Mouse (Mus musculus): ENCODE results near the gene Lancl1. TPM values are rescaled to one million over a fixed set of nuclear protein-coding genes. Genes with fewer than 3 reads are reported as not detected.

Gene Lancl1
- polyA plus RNA-seq, 1 experiment from 2014 or later: 177 TPM

- no peaks in the 10 kb centered on the region for H3K27me3 ChIP-seq
- peaks cover 9% of the 10 kb centered on the region for H3K4me1 ChIP-seq
- 86% methylated on average over 7 of the region's 7 CpGs for WGBS
Observed at GRCm38 (mm10) chr1:67042583-67042982, 3.9 kb upstream of the Lancl1 start.

DNA sequence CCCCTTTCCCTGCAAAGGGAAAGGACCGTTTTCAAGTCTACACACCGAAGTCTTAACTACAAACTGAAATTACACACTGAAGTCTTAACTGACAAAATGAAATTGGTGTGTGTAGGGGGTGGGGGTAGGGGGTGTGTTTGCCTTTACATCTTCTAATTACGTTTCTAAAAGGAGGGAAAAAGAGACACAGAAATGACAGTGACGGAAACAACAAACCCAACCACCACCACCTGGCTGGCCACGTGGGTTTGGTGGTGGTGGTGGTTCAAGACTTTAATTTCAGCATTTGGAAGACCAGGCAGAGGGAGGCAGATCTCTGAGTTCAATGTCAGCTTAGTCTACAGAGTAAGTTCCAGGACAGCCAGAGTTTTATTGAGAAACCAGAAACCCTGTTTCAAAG, 411 bp upstream of the Lancl1 start:
- Histone ChIP-seq H3K4me2 (replicated peaks) (peak overlapping the region; percentile 54), H3K9me3 (no peaks in the 10 kb centered on the region), H3K27ac (replicated peaks) (no peak overlapping the region), H3K9ac (replicated peaks) (peak overlapping the region; percentile 92), H3K4me3 (peak overlapping the region; percentile 94), H3K27me3 (no peaks in the 10 kb centered on the region), H3K36me3 (peaks cover 12% of the 10 kb centered on the region; the same call in 1 of the 2 replicates), H3K4me1 (peaks cover 18% of the 10 kb centered on the region)
- ATAC-seq (replicated peaks): peak; percentile 39
- under 1% methylated on average over 5 of the region's 5 CpGs for WGBS

More at GRCm38 (mm10) chr1:67042583-67042982, 3.9 kb upstream of the Lancl1 start:
- Histone ChIP-seq H3K27ac (replicated peaks) (no peak overlapping the region), H3K9ac (replicated peaks) (no peak overlapping the region), H3K4me3 (no peak overlapping the region), H3K4me2 (replicated peaks) (no peak overlapping the region), H3K36me3 (no peaks in the 10 kb centered on the region), H3K9me3 (no peaks in the 10 kb centered on the region)
- no peak for ATAC-seq (replicated peaks)

- no peaks in the 10 kb centered on the region for H3K9me3 ChIP-seq
- H3K27me3 ChIP-seq: no peaks in the 10 kb centered on the region
- H3K4me2 ChIP-seq (replicated peaks): no peak overlapping the region
- no peak overlapping the region for H3K9ac ChIP-seq (replicated peaks)
- peaks cover 30% of the 10 kb centered on the region for H3K36me3 ChIP-seq
- H3K4me3 ChIP-seq: no peak overlapping the region
- no peak for ATAC-seq (replicated peaks)
- no peak overlapping the region for H3K27ac ChIP-seq (replicated peaks)
- peaks cover 18% of the 10 kb centered on the region for H3K4me1 ChIP-seq
Observed at GRCm38 (mm10) chr1:67037198-67037597, 1.5 kb downstream of the Lancl1 start.

DNA sequence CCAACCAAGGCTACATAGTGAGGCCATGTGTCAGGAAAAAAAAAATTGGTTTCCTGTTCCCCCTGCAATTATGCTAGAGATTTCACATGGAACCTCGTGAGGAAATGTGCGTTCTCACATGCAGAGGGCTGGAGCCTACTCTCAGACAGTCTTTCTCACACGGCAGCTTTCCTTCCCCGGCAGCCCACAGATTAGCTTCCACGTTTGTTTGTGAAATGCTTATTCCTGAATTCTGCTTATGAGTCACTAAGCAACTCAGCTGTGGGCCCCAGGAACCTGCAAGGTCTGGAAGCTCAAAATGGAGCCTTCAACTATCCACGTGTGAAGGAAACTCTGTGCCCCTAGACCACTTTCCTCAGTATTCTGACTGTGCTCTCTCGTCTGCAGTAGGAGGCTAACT, 5.4 kb downstream of the Lancl1 start:
- no peak overlapping the region for H3K27ac ChIP-seq (replicated peaks)
- H3K4me3 ChIP-seq: no peak overlapping the region
- H3K4me2 ChIP-seq (replicated peaks): no peak overlapping the region
- H3K9me3 ChIP-seq: no peaks in the 10 kb centered on the region
- no peak for ATAC-seq (replicated peaks)
- H3K9ac ChIP-seq (replicated peaks): no peak overlapping the region
- no peaks in the 10 kb centered on the region for H3K27me3 ChIP-seq
- peaks cover 62% of the 10 kb centered on the region for H3K36me3 ChIP-seq
- WGBS: 92% methylated on average over 7 of the region's 7 CpGs
- peaks cover 14% of the 10 kb centered on the region for H3K4me1 ChIP-seq

DNA sequence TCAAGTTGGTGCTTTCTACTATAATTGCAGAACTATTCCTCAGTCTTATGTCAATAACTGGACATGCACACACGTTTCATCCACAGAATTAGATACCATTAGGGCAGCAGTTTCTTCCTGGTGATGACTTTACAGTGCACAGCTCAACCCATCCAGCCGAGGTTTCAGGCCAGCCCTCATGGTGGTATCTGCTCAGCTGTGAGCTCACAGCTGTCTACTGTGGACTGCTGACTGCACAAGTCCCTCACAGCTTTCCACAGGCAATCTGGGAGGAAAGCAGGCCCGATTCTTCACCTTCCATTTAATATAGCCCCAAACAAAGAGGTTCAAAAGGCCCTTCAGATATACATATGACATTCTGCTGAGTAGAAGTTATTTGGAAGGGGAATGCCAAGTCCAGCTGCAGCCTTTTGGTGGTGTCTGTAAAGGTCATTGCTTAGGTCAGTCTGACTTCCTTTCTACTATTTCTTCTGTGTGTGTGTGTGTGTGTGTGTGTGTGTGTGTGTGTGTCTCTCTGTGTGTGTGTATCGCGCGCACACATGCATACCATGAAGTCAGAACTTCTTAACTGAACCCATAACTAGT, 11.7 kb downstream of the Lancl1 start:
- no peaks in the 10 kb centered on the region for H3K27me3 ChIP-seq
- H3K9me3 ChIP-seq: no peaks in the 10 kb centered on the region
- ATAC-seq (replicated peaks): no peak
- no peak overlapping the region for H3K4me3 ChIP-seq
- peaks cover 51% of the 10 kb centered on the region for H3K36me3 ChIP-seq
- H3K4me2 ChIP-seq (replicated peaks): no peak overlapping the region
- H3K9ac ChIP-seq (replicated peaks): no peak overlapping the region
- H3K4me1 ChIP-seq: no peaks in the 10 kb centered on the region
- H3K27ac ChIP-seq (replicated peaks): no peak overlapping the region
- 86% methylated on average over 6 of the region's 6 CpGs for WGBS

GRCm38 (mm10) chr1:67026142-67026541, 12.5 kb downstream of the Lancl1 start:
- no peaks in the 10 kb centered on the region for H3K27me3 ChIP-seq
- peaks cover 44% of the 10 kb centered on the region for H3K36me3 ChIP-seq
- no peak overlapping the region for H3K9ac ChIP-seq (replicated peaks)
- H3K4me1 ChIP-seq: no peaks in the 10 kb centered on the region
- H3K9me3 ChIP-seq: no peaks in the 10 kb centered on the region
- no peak overlapping the region for H3K4me2 ChIP-seq (replicated peaks)
- no peak overlapping the region for H3K4me3 ChIP-seq
- H3K27ac ChIP-seq (replicated peaks): no peak overlapping the region
- ATAC-seq (replicated peaks): no peak
- 46% methylated on average over 2 of the region's 2 CpGs for WGBS

DNA sequence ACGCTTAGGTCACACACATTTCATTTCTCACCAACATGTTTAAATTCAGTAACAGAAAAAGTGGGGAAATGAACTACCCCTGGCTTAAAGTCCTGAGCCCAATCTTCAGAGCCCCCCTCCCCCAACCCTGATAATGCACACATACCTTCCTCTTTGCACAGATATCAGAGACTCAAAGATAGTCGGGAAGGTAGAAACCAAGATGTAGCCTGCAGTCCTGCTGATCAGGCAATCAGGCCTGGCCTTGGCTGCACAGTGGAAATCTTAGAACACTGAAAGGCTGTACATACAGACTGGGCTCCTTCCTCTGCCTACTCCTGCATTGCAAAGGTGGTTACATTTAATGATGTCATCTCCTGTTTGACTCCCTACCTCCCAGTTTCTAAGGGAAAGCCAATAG, 15.9 kb downstream of the Lancl1 start:
- 92% methylated on average over 2 of the region's 2 CpGs for WGBS
- Histone ChIP-seq H3K4me2 (replicated peaks) (no peak overlapping the region), H3K9ac (replicated peaks) (no peak overlapping the region), H3K36me3 (peaks cover 44% of the 10 kb centered on the region), H3K9me3 (no peaks in the 10 kb centered on the region), H3K4me3 (no peak overlapping the region), H3K27me3 (no peaks in the 10 kb centered on the region), H3K27ac (replicated peaks) (no peak overlapping the region), H3K4me1 (no peaks in the 10 kb centered on the region)
- ATAC-seq (replicated peaks): no peak

- peaks cover 40% of the 10 kb centered on the region for H3K36me3 ChIP-seq
- no peak overlapping the region for H3K4me2 ChIP-seq (replicated peaks)
- 68% methylated on average over 10 of the region's 10 CpGs for WGBS
- no peak overlapping the region for H3K9ac ChIP-seq (replicated peaks)
- no peaks in the 10 kb centered on the region for H3K27me3 ChIP-seq
- H3K4me3 ChIP-seq: no peak overlapping the region
- no peak for ATAC-seq (replicated peaks)
- H3K4me1 ChIP-seq: no peaks in the 10 kb centered on the region
- no peaks in the 10 kb centered on the region for H3K9me3 ChIP-seq
- no peak overlapping the region for H3K27ac ChIP-seq (replicated peaks)
Observed at GRCm38 (mm10) chr1:67022051-67022450, 16.6 kb downstream of the Lancl1 start.

DNA sequence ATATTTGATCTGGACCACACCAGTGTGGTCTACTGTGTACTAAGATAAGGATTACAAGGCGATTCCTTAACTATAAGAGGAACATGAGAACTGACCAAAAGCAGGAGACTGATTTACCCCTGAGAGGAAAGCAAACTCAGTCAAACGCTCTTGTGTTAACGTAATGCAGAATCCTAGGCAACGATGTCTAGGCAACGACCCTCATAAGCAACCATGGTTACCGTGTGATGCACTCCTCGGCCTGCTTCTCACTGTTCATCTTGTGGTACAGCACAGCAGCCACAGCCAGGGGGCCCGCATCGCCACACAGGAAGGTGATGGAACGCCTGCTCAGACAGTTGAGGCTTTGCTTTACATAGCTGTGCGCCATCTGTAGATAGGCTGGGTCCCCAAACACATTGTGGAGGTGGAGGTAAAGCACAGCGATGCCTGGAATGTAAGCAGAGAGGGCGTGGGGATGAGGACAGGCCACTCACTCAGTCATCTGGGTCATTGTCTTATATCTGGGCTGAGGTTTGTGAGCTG, 18.0 kb downstream of the Lancl1 start:
- no peaks in the 10 kb centered on the region for H3K27me3 ChIP-seq
- H3K4me3 ChIP-seq: no peak overlapping the region
- peaks cover 41% of the 10 kb centered on the region for H3K36me3 ChIP-seq
- H3K4me2 ChIP-seq (replicated peaks): no peak overlapping the region
- no peaks in the 10 kb centered on the region for H3K9me3 ChIP-seq
- 87% methylated on average over 13 of the region's 13 CpGs for WGBS
- ATAC-seq (replicated peaks): no peak
- H3K27ac ChIP-seq (replicated peaks): no peak overlapping the region
- H3K4me1 ChIP-seq: no peaks in the 10 kb centered on the region
- no peak overlapping the region for H3K9ac ChIP-seq (replicated peaks)

DNA sequence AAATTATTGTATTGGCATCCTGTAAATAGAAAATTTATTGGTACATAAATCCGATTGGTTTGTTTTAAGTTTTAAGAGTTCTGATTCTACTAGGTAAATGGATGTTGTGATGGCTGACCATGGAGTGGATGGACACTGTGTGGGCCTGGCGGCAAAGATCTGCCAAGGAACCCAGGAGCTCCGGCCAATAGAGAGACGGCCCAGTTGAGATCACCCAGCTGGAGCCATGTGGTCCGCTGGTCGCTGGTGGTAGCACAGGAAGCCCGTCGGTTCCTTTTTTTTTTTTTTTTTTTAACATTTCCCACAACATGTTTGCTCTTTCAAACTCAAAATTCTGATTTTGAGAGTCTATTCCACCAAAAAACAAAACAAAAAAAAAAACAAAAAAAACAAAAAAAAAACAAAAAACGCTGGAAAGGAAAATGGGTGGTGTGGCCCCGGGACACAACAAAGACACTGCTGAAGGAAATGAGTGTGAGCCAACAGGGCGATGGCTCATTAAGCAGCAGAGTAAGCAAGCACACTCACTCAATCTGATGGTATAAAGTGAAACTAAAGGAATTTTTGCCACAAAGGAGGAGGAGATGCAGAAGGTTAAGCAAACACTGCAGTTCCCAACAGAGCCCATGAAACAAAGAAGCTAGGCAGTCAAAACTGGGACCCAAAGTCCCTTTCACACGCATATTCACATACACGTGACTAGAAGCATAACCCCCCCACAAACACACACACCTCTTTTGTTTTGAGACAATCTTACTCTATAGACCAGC, 21.4 kb downstream of the Lancl1 start:
- H3K9me3 ChIP-seq: no peaks in the 10 kb centered on the region
- no peak overlapping the region for H3K4me3 ChIP-seq
- H3K9ac ChIP-seq (replicated peaks): no peak overlapping the region
- H3K4me1 ChIP-seq: no peaks in the 10 kb centered on the region
- no peak for ATAC-seq (replicated peaks)
- WGBS: 86% methylated on average over 13 of the region's 13 CpGs
- H3K27ac ChIP-seq (replicated peaks): no peak overlapping the region
- H3K36me3 ChIP-seq: peaks cover 49% of the 10 kb centered on the region
- no peak overlapping the region for H3K4me2 ChIP-seq (replicated peaks)
- no peaks in the 10 kb centered on the region for H3K27me3 ChIP-seq

GRCm38 (mm10) chr1:67014205-67014604, 24.5 kb downstream of the Lancl1 start:
- H3K4me3 ChIP-seq: no peak overlapping the region
- WGBS: 70% methylated on average over 2 of the region's 2 CpGs
- H3K27ac ChIP-seq (replicated peaks): no peak overlapping the region
- H3K4me2 ChIP-seq (replicated peaks): no peak overlapping the region
- peaks cover 31% of the 10 kb centered on the region for H3K36me3 ChIP-seq
- no peaks in the 10 kb centered on the region for H3K27me3 ChIP-seq
- no peak overlapping the region for H3K9ac ChIP-seq (replicated peaks)
- no peaks in the 10 kb centered on the region for H3K9me3 ChIP-seq
- H3K4me1 ChIP-seq: no peaks in the 10 kb centered on the region
- no peak for ATAC-seq (replicated peaks)

GRCm38 (mm10) chr1:67010520-67010919, 28.2 kb downstream of the Lancl1 start:
- WGBS: 98% methylated on average over 3 of the region's 3 CpGs
- no peak overlapping the region for H3K27ac ChIP-seq (replicated peaks)
- no peak for ATAC-seq (replicated peaks)

More at GRCm38 (mm10) chr1:67010520-67010919, 28.2 kb downstream of the Lancl1 start:
- H3K4me3 ChIP-seq: no peak overlapping the region
- H3K4me2 ChIP-seq (replicated peaks): no peak overlapping the region
- no peaks in the 10 kb centered on the region for H3K27me3 ChIP-seq
- no peak overlapping the region for H3K9ac ChIP-seq (replicated peaks)
- H3K4me1 ChIP-seq: no peaks in the 10 kb centered on the region
- H3K36me3 ChIP-seq: peaks cover 41% of the 10 kb centered on the region
- H3K9me3 ChIP-seq: no peaks in the 10 kb centered on the region
